Mouse (Mus musculus) layer of hippocampus, postnatal 36 days (tissue): ENCODE data around the gene Sec14l3. TPM values are rescaled to one million over a fixed set of nuclear protein-coding genes. Genes with fewer than 3 reads are reported as not detected.
A peak's percentile ranks its signal among the peaks of the same experiment; 100 is the strongest.
"Not testable (repeated sequence)": the region's sequence is repeated elsewhere in the genome, so short reads cannot be mapped to it uniquely, and the experiment has no call there.

Experiments
- DNase-seq, 2 experiments: peaks; one replicate each; pipeline ENCODE4 v3.0.0; 2022
- total RNA-seq, 2 experiments: library from RNA; stranded (reverse); gene quantifications; 2 replicates each; pipeline ENCODE4 v1.2.3; 2021

Gene Sec14l3
- 1 to 10 TPM; 1.1 to 1.2 TPM for total RNA-seq

GRCm38 (mm10) chr11:4064627-4065122 lies at the start of gene Sec14l3:
Gene Sec14l3 (plus strand): TSS chr11:4064841.
- DNase-seq: no peak

- DNase-seq: not testable (repeated sequence)
These were observed 48.8 kb upstream of the Sec14l3 start for GRCm38 (mm10) chr11:4015796-4016195.

DNA sequence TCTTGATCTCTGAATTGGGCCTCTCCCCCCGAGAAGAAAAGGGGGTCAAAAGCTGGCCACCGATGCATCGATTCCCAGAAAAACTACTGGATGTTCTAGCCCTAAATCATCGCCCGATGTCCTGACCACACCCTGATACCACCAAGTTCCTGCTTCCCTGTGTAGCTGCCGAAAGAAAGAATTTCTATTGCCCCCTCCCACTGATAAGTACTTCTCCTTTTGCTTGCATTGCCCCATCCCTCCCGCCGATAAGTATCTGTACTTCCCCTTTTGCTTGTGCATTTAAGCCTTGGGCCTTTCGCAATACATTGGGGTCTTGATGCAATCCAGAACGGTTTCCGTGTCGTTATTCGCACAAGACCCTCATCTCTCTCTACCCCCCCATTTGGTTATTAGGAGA lies 42.5 kb upstream of the Sec14l3 start:
- not testable (repeated sequence) for DNase-seq

DNA sequence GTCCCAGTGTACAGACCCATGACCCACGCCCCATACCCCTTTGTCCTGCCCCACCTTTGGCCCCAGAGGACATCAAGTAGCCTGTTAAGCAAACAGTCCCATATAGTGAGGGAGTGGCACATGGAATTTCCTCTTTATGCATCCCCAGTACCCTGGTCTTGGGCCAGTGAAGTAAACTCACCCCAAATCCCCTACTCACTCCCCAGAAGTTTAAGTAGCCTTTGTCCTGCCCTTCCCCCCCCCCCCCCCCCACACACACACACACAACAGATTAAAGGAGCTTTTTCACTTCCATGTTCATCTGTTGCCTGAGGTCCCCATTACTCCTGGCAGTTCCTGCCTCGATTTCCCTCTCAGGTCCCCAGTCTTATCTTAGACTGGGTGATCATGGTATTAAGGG lies 41.3 kb upstream of the Sec14l3 start:
- DNase-seq: no peak

DNA sequence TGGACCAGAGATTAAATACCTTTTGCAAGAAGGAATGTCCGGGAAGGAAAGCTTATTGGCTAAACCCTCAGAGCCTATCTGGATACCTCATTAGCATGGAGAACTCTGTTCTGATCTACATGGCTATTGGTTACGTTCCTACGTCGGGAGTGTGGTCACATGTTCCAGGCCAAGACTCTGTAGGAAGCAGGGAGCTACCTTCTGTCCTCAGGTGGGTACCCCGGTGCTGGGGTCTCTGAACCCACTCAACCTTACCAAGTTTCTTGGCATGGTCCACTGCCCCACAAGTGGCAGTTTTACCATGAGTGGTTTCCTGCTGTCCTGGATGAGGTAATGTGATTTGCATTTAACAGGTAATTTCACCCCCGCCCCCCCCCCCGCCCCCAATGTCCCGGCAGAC lies 37.6 kb upstream of the Sec14l3 start:
- no peak for DNase-seq

DNA sequence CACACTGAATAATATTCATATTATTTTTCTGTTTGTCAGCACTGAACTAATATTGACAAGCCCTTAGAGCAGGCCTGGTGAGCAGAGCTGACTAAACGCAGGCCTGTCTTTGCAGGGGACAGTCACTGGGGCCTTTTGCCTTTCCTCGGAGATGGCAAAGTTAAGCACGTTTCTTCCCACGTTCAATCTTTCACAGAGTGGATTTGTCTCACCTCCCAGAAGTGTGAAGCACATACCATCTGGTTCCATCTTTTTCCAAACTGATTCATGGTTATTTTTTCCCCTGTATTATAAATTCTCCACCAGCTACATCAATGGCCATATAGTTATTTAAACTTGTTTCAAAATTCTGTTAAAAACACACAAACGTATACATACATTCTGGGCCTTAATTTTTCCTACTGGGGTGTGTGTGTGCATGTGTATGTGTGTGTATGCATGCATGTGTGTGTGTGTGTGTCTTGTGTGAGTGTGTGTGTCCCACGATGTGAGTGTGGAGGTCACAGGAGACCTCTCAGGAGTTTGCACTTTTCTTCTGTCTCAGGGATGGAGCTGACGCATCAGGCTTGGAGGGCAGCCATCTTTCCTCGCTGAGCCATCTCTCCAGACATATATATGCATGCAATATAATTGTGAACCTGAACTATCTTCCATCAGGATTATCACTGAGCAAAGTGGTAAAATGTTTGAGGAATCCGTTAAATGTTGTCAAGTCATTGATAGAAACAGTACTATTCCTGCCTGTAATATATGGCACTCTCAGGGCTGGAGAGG lies 36.9 kb upstream of the Sec14l3 start:
- DNase-seq: no peak

DNA sequence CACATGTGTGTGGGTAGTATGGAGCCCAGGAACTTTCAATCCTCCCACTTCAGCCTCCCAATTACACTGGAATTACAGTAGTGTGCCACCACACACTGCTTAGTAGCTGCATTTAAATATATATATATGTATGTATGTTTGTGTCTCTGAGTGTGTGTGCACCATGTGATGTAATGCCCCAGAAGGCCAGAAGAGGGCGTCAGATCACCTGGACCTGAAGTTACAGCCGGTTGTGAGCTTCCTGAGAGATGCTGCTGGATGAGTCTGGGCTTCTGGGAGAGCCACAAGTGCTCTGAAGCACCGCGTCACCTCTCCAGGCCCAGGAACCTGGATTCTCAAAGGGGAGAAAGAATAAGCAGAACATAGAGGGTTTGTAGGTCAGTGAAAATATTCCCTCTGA lies 35.3 kb upstream of the Sec14l3 start:
- DNase-seq: no peak

GRCm38 (mm10) chr11:4031126-4031941 lies 33.3 kb upstream of the Sec14l3 start, which contains the start of gene Sec14l4:
Gene Sec14l4 (plus strand): TSS chr11:4031462.
- no peak for DNase-seq

DNA sequence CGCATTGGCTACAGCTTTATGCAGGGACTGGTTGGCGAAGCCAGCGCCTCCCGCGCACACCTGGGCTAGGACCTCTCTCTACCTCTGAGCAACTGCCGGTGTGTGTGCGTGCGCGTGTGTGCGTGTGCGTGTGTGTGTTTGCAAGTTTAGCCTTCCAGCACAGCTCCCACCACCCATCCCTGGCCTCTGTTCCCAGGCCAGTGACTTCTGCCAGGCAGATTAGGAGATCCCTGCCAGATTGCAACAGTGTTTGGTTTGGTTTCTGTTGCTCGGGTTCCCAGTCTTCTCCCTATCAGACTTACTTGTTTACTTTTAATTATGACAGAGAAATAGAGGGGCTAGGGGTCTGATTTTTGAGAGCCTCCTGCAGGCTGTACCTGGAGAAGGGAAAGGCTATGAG lies 32.7 kb upstream of the Sec14l3 start:
- DNase-seq: no peak

DNA sequence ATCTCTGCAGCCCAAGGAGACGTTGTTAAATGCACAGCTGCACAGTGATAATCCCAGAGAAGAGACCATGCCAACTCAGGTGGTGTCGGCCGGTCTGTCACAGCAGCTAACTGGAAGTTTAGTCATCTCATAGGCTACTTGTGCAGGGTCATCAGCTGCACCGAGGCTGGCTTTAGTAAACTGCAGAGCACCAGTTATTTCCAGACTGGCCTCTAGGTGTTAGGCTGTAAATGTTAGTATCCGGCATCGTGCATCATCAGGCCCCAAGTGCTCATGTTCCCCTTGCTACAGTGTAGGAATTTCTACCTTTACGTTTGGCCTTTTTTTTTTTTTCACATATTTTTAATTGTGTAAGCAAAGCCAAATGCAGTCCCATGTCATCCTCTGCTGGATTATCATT lies 31.2 kb upstream of the Sec14l3 start:
- DNase-seq: no peak

- DNase-seq: no peak
These were observed 30.5 kb upstream of the Sec14l3 start for GRCm38 (mm10) chr11:4034169-4034568.

DNA sequence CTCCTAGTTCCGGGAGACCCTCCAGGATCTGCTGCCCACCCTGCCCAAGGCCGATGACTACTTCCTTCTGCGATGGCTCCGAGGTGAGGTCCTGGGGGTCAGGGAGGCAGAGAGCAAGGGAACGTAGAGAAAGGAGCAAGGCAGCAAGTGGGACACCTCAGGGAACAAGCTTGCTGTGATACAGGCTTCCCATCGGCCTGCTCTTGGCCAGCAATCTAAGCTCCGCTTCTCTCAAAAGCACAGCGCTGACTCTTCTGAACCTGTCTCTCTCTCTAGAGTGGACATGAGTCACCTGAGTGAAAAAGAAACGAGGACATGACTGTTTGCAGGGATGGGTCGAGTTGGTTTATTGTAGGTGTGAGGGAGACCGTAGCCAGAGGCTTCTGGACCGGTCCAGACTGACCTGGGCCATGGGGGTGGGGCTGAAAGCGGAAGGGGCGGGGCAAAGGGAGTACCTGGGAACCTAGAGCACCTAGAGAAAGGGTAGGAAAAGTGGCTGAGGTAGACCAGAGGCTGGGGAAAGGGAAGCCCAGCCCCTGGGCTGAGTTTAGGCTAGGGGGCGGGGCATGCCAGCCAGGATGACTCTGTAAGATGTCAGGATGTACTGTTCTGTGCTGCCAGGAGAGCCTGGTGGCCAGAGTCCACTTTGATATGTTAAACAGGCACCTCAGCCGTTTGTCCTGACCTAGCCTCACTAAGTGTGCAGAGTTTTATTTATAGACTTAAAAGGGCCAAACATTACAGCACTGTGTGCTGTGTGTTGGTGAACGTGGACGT lies 29.3 kb upstream of the Sec14l3 start:
- no peak for DNase-seq

DNA sequence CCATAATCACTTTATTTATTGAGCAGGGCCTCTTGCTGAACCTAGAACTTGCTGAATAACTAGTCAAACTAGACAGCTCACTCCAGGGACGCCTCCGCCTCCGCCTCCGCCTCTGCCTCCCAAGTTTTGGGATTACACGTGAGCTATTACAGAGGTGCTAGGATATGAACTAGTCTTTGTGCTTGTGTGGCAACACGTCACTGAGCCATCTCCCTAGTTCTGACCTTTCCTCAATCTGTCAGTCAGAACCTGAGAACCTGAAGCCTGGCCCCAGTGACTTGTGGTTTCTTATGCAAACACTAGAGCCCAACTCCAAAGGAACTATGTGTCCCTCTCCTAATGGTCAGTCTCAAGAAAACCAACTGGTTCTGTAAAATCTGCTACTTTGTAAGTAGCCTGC lies 28.7 kb upstream of the Sec14l3 start:
- no peak for DNase-seq

GRCm38 (mm10) chr11:4036365-4037084 lies 28.1 kb upstream of the Sec14l3 start:
- no peak for DNase-seq

DNA sequence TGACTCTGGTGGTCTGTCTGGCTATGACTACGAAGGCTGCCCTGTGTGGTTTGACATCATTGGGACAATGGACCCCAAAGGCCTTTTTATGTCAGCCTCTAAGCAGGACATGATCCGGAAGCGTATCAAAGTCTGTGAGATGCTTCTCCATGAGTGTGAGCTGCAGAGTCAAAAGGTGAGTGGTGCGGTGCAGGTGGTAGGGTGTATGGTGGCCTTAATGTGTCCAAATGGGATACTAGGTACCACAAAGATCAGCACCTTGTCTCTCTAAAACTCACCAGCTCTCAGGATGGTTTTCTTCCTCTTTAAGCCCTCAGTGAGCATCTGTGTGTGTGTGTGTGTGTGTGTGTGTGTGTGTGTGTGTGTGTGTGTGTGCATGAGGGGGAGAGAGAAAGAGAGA lies 24.7 kb upstream of the Sec14l3 start:
- DNase-seq: no peak

DNA sequence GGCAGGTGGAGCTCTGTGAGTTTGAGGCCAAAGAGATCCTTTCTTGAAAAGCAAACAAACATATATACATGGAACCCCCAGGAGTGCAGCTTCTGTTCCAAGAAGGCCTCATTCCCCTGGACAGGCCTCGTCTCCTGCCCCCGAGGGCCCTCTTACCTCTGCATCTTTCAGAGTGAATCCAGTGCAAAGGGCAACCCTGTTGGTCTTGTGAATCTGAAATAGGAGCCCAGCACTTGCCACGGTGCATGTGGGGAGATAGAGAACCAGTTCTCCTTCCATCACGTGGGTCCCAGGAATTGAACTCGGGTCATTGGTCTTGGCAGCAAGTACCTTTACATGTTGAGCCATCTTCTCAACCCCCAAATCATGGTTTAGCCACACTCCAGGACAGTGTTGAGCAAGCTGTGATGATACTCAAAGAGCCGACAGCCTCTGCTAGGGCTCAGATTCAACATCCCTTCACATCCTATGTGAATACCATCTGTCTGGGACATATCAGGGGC lies 23.5 kb upstream of the Sec14l3 start:
- no peak for DNase-seq

DNA sequence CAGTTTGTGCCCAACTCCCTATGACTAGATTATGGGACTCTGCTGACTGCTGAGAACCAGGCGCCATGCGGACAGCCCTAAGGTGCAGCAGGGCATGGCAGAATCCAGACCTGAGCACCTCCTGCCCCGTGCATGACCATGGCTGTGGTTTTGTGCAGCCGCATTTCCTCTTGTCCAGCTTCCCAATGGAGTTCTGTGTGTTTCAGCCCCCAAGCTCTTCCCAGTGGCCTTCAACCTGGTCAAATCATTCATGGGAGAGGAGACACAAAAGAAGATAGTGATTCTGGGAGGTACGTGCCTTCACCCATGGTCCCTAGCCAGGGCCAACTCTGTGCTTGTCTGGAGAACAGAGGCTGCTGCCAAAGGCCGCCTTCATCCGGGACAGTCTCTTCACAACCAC lies 21.6 kb upstream of the Sec14l3 start:
- DNase-seq: no peak

DNA sequence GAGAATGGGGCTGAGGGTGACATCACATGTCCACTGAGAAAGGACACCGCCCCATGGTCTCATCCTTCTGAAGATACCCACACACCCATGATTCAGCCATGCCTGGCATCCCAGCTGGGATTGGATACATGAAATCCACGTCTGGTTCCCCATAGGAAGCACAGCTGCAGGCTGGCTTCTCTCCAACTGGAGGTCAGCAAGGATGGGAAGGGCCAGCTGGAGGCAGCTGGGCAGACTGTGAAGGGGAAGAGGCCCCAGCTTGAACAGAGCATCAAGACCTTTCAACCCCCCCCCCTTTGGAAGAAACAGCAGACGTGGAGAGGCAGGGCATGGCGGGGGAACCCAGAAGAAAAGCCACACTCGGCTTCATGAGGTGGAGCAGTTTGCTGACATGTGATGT lies 18.1 kb upstream of the Sec14l3 start:
- no peak for DNase-seq

DNA sequence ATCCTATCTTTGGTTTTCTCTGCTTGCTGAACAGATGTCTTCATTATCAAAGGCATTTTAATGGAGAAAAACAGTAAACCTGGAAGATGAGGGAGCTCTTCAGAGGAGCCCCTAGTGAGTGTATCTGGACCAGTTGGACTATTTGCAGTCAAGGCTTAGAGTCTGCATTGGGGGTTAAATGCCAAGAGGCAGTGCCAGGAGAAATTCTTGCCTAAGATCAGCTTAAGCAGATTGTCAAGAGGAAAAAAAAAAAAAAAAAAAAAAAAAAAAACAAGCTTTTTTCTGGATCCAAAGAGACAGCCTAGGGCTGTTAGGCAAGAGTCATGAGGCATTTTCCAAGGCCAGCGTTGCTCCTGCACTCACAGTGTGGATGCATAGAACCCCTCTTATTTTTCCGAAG lies 16.9 kb upstream of the Sec14l3 start:
- no peak for DNase-seq

DNA sequence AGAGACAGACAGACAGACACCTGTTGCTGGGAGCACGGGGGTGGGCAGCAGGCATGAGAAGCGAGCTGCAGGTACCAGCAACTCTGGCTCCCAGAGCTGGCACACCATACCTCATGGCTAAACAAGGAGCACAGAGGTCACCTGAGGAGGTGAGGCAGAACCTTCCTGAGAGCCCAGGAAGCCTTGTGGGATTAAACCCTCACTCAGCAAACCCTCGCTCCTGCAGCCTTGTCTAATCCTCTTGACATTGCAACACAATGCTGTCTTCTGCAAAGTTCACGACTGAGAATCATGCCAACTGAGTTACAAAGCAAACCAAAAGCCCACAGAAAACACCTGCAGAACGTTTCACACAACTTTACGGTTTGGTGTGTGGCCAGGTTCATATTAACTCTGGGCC lies 16.2 kb upstream of the Sec14l3 start:
- no peak for DNase-seq

DNA sequence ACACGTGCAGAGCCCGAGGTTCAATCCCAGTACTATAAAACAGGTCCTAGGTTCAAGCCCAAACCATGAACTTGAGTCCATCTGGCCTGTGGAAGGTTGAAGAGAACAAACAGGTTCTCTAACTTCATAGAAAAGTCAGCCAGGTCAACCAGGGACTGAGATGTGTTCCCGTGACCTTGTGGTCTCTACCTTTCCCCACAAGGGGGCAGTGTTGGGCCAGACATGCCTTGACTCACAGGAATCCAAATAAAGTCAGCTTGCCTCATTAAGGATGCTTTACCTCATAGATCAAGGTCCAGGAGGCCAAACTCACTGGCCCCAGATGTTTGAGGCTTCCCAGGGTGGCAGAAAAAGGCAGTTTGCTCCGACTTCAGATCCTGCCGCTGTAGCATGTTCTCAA lies 11.1 kb upstream of the Sec14l3 start:
- peak; percentile 55 to 67 for DNase-seq
